Mouse (Mus musculus) megakaryocyte, embryonic 14.5 days (primary cell): Measurements from ENCODE around the gene H2-T3.

Experiments
- FLI1 ChIP-seq: IDR thresholded peaks from 2 replicates; pipeline ENCODE4 v1.6.1; 2012; ENCODE audit warnings: low read length, inconsistent platforms, mixed read lengths
- GATA1 ChIP-seq: IDR thresholded peaks from 3 replicates; pipeline ENCODE4 v1.6.1; 2012; ENCODE audit warnings: mixed read lengths, low read length, inconsistent platforms, borderline replicate concordance

GRCm38 (mm10) chr17:36201851-36202250 is 11.8 kb upstream of the H2-T3 start:
- TF ChIP-seq GATA1 (no peak), FLI1 (no peak)
